Mouse (Mus musculus) left cerebral cortex, adult 11 months (tissue): ENCODE measurements around the gene Gm10382.
"Not testable (repeated sequence)": the region's sequence is repeated elsewhere in the genome, so short reads cannot be mapped to it uniquely, and the experiment has no call there.

Experiments
- DNase-seq: peaks from one replicate; pipeline ENCODE4 v3.0.0; 2022; ENCODE audit warnings: low spot score

The Gm10382 gene

DNA sequence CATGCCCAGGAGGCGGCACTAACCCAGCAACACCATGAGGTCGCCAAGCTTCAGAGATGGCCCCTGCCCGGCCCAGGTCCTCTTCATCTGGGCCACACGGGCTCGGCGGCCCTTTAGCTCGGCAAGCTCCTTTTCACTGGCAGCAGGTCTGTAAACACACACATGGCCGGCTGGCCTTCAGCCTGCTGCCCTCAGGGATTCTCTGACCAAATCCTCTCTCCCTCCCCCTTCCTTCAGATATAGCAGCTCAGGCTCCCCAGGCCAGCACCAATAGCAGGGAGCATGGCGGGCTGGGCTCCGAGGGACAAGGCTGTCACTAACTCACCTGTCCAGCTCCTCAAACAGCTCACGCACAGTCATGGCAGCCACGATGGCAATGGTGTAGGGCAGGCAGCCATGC is 29.5 kb downstream of the Gm10382 start:
- no peak for DNase-seq

DNA sequence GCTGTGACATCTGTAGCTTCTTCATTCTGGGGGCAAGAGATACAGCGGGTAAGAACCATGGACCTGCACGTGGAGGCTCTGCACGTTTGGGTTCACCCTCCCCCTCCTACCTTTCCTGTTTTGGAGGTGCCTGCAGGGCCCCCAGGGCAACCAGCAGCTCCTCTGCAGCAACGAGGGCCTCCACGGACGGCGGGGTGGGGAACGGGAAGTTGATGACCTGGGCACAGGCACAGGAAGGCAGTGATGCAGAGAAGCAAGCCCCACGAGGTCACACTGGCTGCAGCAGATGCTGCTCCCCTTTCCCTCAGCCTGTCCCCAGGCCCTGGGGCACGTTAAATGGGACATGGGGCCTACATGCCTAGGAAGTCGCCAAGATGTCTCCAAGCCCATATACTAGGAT is 30.0 kb downstream of the Gm10382 start:
- DNase-seq = no peak

- DNase-seq = no peak
Measured at GRCm38 (mm10) chr5:125425698-125426276, 36.7 kb downstream of the Gm10382 start.

DNA sequence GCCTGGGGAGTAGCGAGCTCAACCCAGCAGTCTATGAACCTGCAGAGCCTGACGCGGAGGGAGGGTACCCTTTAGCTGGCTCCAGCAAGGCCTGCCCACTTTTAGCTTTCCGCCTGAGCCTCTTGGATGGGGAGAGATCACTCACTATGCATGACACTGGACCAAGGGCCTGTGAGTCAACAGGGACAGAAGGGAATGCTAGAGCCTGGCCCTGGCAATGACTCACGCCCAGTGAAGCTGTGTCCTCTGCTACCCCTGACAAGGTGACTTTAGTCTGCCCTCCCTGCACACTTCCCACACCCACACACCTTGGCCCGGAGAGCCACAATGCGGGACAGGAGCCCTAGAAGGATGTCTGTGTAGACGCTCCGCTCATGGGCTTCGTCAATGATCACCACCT is 37.2 kb downstream of the Gm10382 start:
- DNase-seq = no peak

GRCm38 (mm10) chr5:125432324-125432723 is 43.2 kb downstream of the Gm10382 start:
- DNase-seq = not testable (repeated sequence)

DNA sequence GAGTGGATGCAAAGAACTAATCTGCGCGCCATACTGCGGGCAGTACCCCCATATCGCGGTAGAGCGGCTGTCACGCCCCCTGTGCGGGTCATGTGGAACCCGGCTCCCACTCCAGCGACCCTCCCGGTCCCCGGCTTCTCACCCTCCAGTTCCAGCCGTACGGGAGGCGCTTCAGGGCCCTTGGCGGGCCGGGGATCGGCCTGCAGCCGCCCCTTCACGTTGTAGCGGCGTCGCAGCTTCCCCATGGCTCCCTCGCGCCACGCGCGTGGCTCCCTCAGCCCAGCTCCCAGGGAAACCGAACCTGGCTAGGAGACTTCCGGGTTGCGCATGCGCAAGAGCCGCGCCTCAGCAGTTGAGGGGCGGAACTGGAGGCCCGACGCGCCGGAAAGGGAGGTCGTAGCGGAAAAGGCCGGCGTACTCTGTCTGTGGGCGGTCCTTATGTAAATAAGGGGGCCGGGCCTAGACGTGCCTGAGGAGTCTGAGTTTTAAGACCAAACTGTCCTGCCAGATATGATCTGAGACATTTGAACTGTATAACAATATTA is 44.7 kb downstream of the Gm10382 start, which contains the start of gene Dhx37:
TSS of gene Dhx37 (minus strand) at position 329 of the 545 bp plus-strand sequence.
- peak; percentile 84 for DNase-seq

DNA sequence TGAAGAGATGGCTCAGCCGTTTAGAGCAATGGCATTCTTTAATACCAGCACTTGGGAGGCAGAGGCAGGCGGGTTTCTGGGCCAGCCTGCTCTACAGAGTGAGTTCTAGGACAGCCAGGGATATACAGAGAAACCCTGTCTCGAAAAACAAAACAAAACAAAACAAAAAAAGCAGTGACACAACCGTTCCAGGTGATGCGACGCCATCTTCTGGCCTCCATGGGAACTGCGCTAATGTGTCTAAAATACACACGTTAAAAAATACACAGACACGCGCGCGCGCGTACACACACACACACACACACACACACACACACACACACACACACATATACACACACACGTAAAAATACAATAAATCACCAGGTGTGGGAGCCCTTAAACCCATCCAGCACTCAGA is 45.2 kb downstream of the Gm10382 start:
- DNase-seq = not testable (repeated sequence)
